ENCODE assay signal across 8 mouse cellular contexts in genomic region chr5:72183929-72184328, GRCm38 (mm10). TPM values are rescaled to one million over a fixed set of nuclear protein-coding genes. Genes with fewer than 3 reads are reported as not detected.
A peak's percentile ranks its signal among the peaks of the same experiment; 100 is the strongest.
DNase-seq lines count a peak whose midpoint lies in the region; ATAC-seq lines count a peak whose summit lies in the region.
"Had no signal": no experiment of that assay in that cellular context is flagged by ENCODE, and none has a peak within 500 bp of the region (broad histone marks: within the 10 kb centered on the region; RNA-seq: fewer than 3 reads in every experiment).

No protein-coding gene starts in this region.

- DNase-seq in urinary bladder, postnatal 14 days (ENCODE audit: low spot score): peak; percentile 33
- DNase-seq in urinary bladder, adult 2 months (ENCODE audit: low spot score): no peak
- peak; percentile 32 to 55 for DNase-seq in lung, postnatal 4 days
- no peak for DNase-seq in yolk sac, embryonic 10.5 days (ENCODE audit: low spot score)
- no peak for DNase-seq in adrenal gland, postnatal 4 days (ENCODE audit: low spot score in 2 of 2)
- no peak for DNase-seq in cerebellum, adult 8-10 months
- DNase-seq: kidney, adult 11 months had no signal

- ATAC-seq in hematopoietic stem cell, adult 5-6 weeks (replicated peaks in 1 of 2; ENCODE audit: insufficient read depth in 1 of 2, low FRiP score in 2 of 2, low TSS enrichment in 1 of 2, low read depth in 1 of 2, poor library complexity in 2 of 2, severe bottlenecking in 2 of 2): peak; percentile 65 to 75

RNA-seq across cellular contexts. Expression of gene Commd8, which starts 15.9 kb away (rescaled TPM):
- polyA plus RNA-seq in urinary bladder, adult 2 months (2012; rRNA removed): 78.9 and 81.5 TPM in 2 replicates
- 57.9 and 60.8 TPM in 2 replicates for total RNA-seq in hematopoietic stem cell, adult 5-6 weeks (2017)
- total RNA-seq in adrenal gland, postnatal 4 days (2021): 10 to 100 TPM; 87.8 to 90.7 TPM

Comparison
In these comparisons a context has a peak if more than half of its experiments do, and no peak if none do; other contexts are left out.
1. DNase-seq: peak in urinary bladder, postnatal 14 days (single experiment) and lung, postnatal 4 days (2 of 2); none in urinary bladder, adult 2 months (single experiment), yolk sac, embryonic 10.5 days (single experiment), adrenal gland, postnatal 4 days (0 of 2) and cerebellum, adult 8-10 months (single experiment).